Mouse (Mus musculus): ENCODE data around the gene Uap1l1.

GRCm38 (mm10) chr2:25318971-25319773, 46.3 kb downstream of the Uap1l1 start, which contains the start of gene Grin1:
- TF ChIP-seq POLR2A (IDR thresholded peaks at IDR 0.05; ENCODE audit: control insufficient read depth, low read depth, low read length) (no peak), CTCF (IDR thresholded peaks at IDR 0.05; ENCODE audit: control insufficient read depth, insufficient read depth, insufficient replicate concordance, low read depth, low read length) (no peak)

Data from testis, adult 2 months (tissue).